Mouse (Mus musculus): Measurements from ENCODE around the gene Olfr1212. TPM values are rescaled to one million over a fixed set of nuclear protein-coding genes. Genes with fewer than 3 reads are reported as not detected.

Olfr1212 gene
- total RNA-seq (2012; rRNA removed) (not detected in 2 replicates), total RNA-seq (2014; rRNA removed) (not detected in 2 replicates), polyA plus RNA-seq (2012; ENCODE audit: insufficient read length, low read depth) (not detected in 2 replicates)

- no peak within 1 kb of the TSS for H3K4me3 ChIP-seq (replicated peaks in 1 of 3; ENCODE audit: low read depth in 2 of 3, low read length in 2 of 3, poor library complexity in 1 of 3)
- H3K4me2 ChIP-seq (ENCODE audit: insufficient read depth, low read depth, poor library complexity, severe bottlenecking): no peak within 1 kb of the TSS
- H3K36me3 ChIP-seq (replicated peaks in 1 of 2; ENCODE audit: control insufficient read depth in 1 of 2, insufficient read depth in 1 of 2, low read length in 1 of 2): no peaks in the 10 kb centered on the region
- no peak for DNase-seq (ENCODE audit: extremely low read depth)
- dilution Hi-C loops (cut with MboI; ENCODE audit: extremely low pct_ligation_motif_present, extremely low pct_unique_long_range_greater_than_20kb, low sequenced_read_pairs) (no loop called here), in situ Hi-C loops (cut with MboI; ENCODE audit: low pct_ligation_motif_present, low pct_unique_long_range_greater_than_20kb, low sequenced_read_pairs) (no loop called here)
- TF ChIP-seq MEF2A (IDR thresholded peaks at IDR 0.05; ENCODE audit: borderline replicate concordance, low read depth, low read length) (no peak), NELFE (IDR thresholded peaks at IDR 0.05; ENCODE audit: low read depth, low read length) (no peak), JUN (IDR thresholded peaks at IDR 0.05; ENCODE audit: insufficient read depth, low read depth, low read length) (no peak), USF2 (conservative IDR thresholded peaks at IDR 0.05; ENCODE audit: low read depth, low read length) (no peak), KAT2A (IDR thresholded peaks at IDR 0.05; ENCODE audit: insufficient replicate concordance, low read length) (no peak), MAX (IDR thresholded peaks at IDR 0.05; ENCODE audit: low read length) (no peak), CHD2 (IDR thresholded peaks at IDR 0.05; ENCODE audit: low read length) (no peak), ZC3H11A (IDR thresholded peaks at IDR 0.05; ENCODE audit: low read depth, low read length) (no peak), MXI1 (IDR thresholded peaks at IDR 0.05; ENCODE audit: low read depth, low read length) (no peak), ETS1 (conservative IDR thresholded peaks at IDR 0.05; ENCODE audit: low read depth, low read length) (no peak)
- no peaks in the 10 kb centered on the region for H3K4me1 ChIP-seq (ENCODE audit: control insufficient read depth in 1 of 2, insufficient read depth in 2 of 2)
- no peak within 1 kb of the TSS for H3K9ac ChIP-seq (ENCODE audit: insufficient read depth, low read depth)
- H3K9me3 ChIP-seq (replicated peaks; ENCODE audit: low read length): peaks cover 8% of the 10 kb centered on the region
- H3K79me2 ChIP-seq (replicated peaks; ENCODE audit: control insufficient read depth, extremely low read depth, insufficient read depth, poor library complexity, severe bottlenecking): no peaks in the 10 kb centered on the region
- no peaks in the 10 kb centered on the region for H3K27me3 ChIP-seq (replicated peaks)
- H3K27ac ChIP-seq (ENCODE audit: insufficient read depth, low read depth): no peak within 1 kb of the TSS
These were observed at the start of gene Olfr1212 for GRCm38 (mm10) chr2:88953669-88954068. TSS of gene Olfr1212 (plus strand) at chr2:88953969.

DNA sequence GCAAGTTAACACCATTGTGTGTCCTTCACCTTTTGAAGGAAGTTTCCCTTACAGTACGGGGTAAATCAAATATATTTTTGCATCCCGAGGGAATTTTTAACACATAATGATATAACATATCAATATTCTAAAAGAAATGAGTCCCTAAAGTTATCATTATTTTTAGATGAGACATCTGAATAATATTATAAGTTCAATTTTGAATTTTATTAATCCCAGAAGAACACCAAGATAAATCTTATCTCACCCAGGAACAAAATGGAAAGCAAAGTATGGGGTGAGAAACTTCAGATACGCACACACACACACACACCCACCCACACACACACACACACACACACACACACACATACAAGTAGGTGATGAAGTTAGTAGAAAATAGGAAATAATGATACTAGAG lies 38.7 kb upstream of the Olfr1212 start, which contains the start of gene Olfr1209:
Gene Olfr1209 (minus strand): TSS at position 101 of the 400 bp plus-strand sequence.
- Histone ChIP-seq H3K27me3 (replicated peaks) (no peaks in the 10 kb centered on the region), H3K4me1 (ENCODE audit: control insufficient read depth in 1 of 2, insufficient read depth in 2 of 2) (no peaks in the 10 kb centered on the region), H3K9ac (ENCODE audit: insufficient read depth, low read depth) (no peak within 1 kb of the TSS), H3K4me3 (replicated peaks in 1 of 3; ENCODE audit: low read depth in 2 of 3, low read length in 2 of 3, poor library complexity in 1 of 3) (no peak within 1 kb of the TSS), H3K27ac (ENCODE audit: insufficient read depth, low read depth) (no peak within 1 kb of the TSS), H3K36me3 (replicated peaks in 1 of 2; ENCODE audit: control insufficient read depth in 1 of 2, insufficient read depth in 1 of 2, low read length in 1 of 2) (no peaks in the 10 kb centered on the region), H3K9me3 (replicated peaks; ENCODE audit: low read length) (peaks cover 12% of the 10 kb centered on the region), H3K79me2 (replicated peaks; ENCODE audit: control insufficient read depth, extremely low read depth, insufficient read depth, poor library complexity, severe bottlenecking) (no peaks in the 10 kb centered on the region), H3K4me2 (ENCODE audit: insufficient read depth, low read depth, poor library complexity, severe bottlenecking) (no peak within 1 kb of the TSS)
- dilution Hi-C loops (cut with MboI; ENCODE audit: extremely low pct_ligation_motif_present, extremely low pct_unique_long_range_greater_than_20kb, low sequenced_read_pairs) (no loop called here), in situ Hi-C loops (cut with MboI; ENCODE audit: low pct_ligation_motif_present, low pct_unique_long_range_greater_than_20kb, low sequenced_read_pairs) (no loop called here)
- DNase-seq (ENCODE audit: extremely low read depth): no peak
- TF ChIP-seq UBTF (IDR thresholded peaks at IDR 0.05; ENCODE audit: low read depth, low read length): no peak
- TF ChIP-seq HCFC1 (IDR thresholded peaks at IDR 0.05; ENCODE audit: low read depth, low read length): no peak
- no peak for TF ChIP-seq TBP (conservative IDR thresholded peaks at IDR 0.05; ENCODE audit: low read depth, low read length)
- TF ChIP-seq JUND (conservative IDR thresholded peaks at IDR 0.05; ENCODE audit: low read depth, low read length): no peak
- TF ChIP-seq SMC3 (IDR thresholded peaks at IDR 0.05; ENCODE audit: low read depth, low read length): no peak
- no peak for TF ChIP-seq IRF4 (IDR thresholded peaks at IDR 0.05; ENCODE audit: low read depth, low read length)
- no peak for TF ChIP-seq KAT2A (IDR thresholded peaks at IDR 0.05; ENCODE audit: insufficient replicate concordance, low read length)
- no peak for TF ChIP-seq RAD21 (IDR thresholded peaks at IDR 0.05; ENCODE audit: low read depth, low read length)
- TF ChIP-seq RCOR1 (conservative IDR thresholded peaks at IDR 0.05; ENCODE audit: low read depth, low read length): no peak
- TF ChIP-seq CHD1 (IDR thresholded peaks at IDR 0.05; ENCODE audit: low read depth, low read length): no peak
- TF ChIP-seq ETS1 (conservative IDR thresholded peaks at IDR 0.05; ENCODE audit: low read depth, low read length): no peak
- no peak for TF ChIP-seq POLR2A (IDR thresholded peaks at IDR 0.05; ENCODE audit: low read depth, low read length)
- TF ChIP-seq TCF12 (IDR thresholded peaks at IDR 0.05; ENCODE audit: low read depth, low read length): no peak
- TF ChIP-seq MAFK (IDR thresholded peaks at IDR 0.05; ENCODE audit: insufficient replicate concordance, low read length): no peak
- no peak for TF ChIP-seq E2F4 (IDR thresholded peaks at IDR 0.05; ENCODE audit: insufficient replicate concordance, low read depth, low read length)
- TF ChIP-seq NELFE (IDR thresholded peaks at IDR 0.05; ENCODE audit: low read depth, low read length): no peak
- no peak for TF ChIP-seq USF2 (conservative IDR thresholded peaks at IDR 0.05; ENCODE audit: low read depth, low read length)
